ENCODE assay signal across 8 mouse cellular contexts in the genomic region with DNA sequence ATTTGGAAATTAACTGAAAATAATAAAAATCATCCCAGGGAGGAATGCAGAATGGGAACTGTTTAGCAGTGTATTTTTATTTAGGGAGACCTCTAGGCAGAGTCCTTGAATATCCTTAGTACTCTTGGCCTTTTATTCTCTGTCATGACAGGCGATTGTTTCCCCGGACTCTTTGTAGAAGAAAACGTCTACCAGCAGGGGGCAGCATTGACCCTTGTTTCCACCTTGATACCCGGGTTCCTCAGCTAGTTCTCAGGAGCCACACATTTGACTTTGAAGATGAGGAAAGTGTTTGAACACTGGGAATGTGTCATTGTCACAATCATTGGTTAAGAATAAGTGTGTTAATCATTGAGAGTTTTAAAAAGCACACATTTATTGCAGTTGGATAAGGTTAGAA.
A peak's percentile ranks its signal among the peaks of the same experiment; 100 is the strongest.
DNase-seq lines count a peak whose midpoint lies in the region; ATAC-seq and TF ChIP-seq lines count a peak whose summit lies in the region.

No protein-coding gene starts in this region.

- H3K9ac ChIP-seq in kidney, postnatal 0 days (ENCODE audit: low read depth, low read length), result no peak overlapping the region
- H3K9ac ChIP-seq in liver, embryonic 13.5 days, result no peak overlapping the region

- H3K36me3 ChIP-seq in C2C12 (ENCODE audit: control insufficient read depth, insufficient read depth), result no peaks in the 10 kb centered on the region
- no peaks in the 10 kb centered on the region for H3K36me3 ChIP-seq in kidney, postnatal 0 days (ENCODE audit: insufficient read depth, low read length)
- no peaks in the 10 kb centered on the region for H3K36me3 ChIP-seq in liver, embryonic 13.5 days

- no peaks in the 10 kb centered on the region for H3K79me3 ChIP-seq in C2C12 (ENCODE audit: low read depth)

- no peaks in the 10 kb centered on the region for H3K9me3 ChIP-seq in kidney, postnatal 0 days (replicated peaks; ENCODE audit: low read length)
- H3K9me3 ChIP-seq in liver, embryonic 13.5 days (replicated peaks), result no peaks in the 10 kb centered on the region

- peak; percentile 91 for DNase-seq in adrenal gland, postnatal 10 days
- DNase-seq in embryo, embryonic 9.5 days (ENCODE audit: extremely low spot score), result peak; percentile 78
- DNase-seq in heart, adult 9 months (ENCODE audit: low spot score in 2 of 2), result peak; percentile 18 to 44
- DNase-seq in kidney, postnatal 0 days (ENCODE audit: low spot score), result peak; percentile 90
- DNase-seq in liver, embryonic 13.5 days, result peak; percentile 27
- DNase-seq in ovary, postnatal 14 days (ENCODE audit: low spot score), result peak; percentile 77
- DNase-seq in thymus, postnatal 14 days, result peak; percentile 74

- H3K4me1 ChIP-seq in kidney, postnatal 0 days (replicated peaks; ENCODE audit: insufficient read depth, low read length), result no peaks in the 10 kb centered on the region
- no peaks in the 10 kb centered on the region for H3K4me1 ChIP-seq in liver, embryonic 13.5 days (replicated peaks)

- H3K27ac ChIP-seq in kidney, postnatal 0 days, result no peak overlapping the region
- H3K27ac ChIP-seq in liver, embryonic 13.5 days, result no peak overlapping the region

- 3% methylated on average over 4 of the region's 4 CpGs for WGBS in kidney, postnatal 0 days
- 18% methylated on average over 4 of the region's 4 CpGs for WGBS in liver, embryonic 13.5 days (ENCODE audit: insufficient replicate concordance)

- H3K4me2 ChIP-seq in kidney, postnatal 0 days (ENCODE audit: low read length), result no peak overlapping the region
- H3K4me2 ChIP-seq in liver, embryonic 13.5 days, result no peak overlapping the region

- H3K79me2 ChIP-seq in C2C12 (ENCODE audit: control insufficient read depth, insufficient read depth), result no peaks in the 10 kb centered on the region

- no peak overlapping the region for H3K4me3 ChIP-seq in C2C12 (ENCODE audit: insufficient read depth, poor library complexity, severe bottlenecking)
- no peak overlapping the region for H3K4me3 ChIP-seq in kidney, postnatal 0 days (replicated peaks; ENCODE audit: low read depth, low read length)
- no peak overlapping the region for H3K4me3 ChIP-seq in liver, embryonic 13.5 days (replicated peaks)

- no peak overlapping the region for H3ac ChIP-seq in C2C12 (ENCODE audit: control insufficient read depth, insufficient read length, low read depth)

- ATAC-seq in kidney, postnatal 0 days (replicated peaks; ENCODE audit: low FRiP score, low read depth), result no peak; the same call in 1 of the 2 replicates
- ATAC-seq in liver, embryonic 13.5 days (ENCODE audit: low read depth), result no peak

- peak; percentile 6 for TF ChIP-seq CTCF in C2C12 (IDR thresholded peaks at IDR 0.05; ENCODE audit: control insufficient read depth, insufficient read depth, insufficient read length)
- peak; percentile 90 for TF ChIP-seq CTCF in kidney, postnatal 0 days (IDR thresholded peaks at IDR 0.05; ENCODE audit: low read depth)

- no peaks in the 10 kb centered on the region for H3K27me3 ChIP-seq in C2C12 (ENCODE audit: control insufficient read depth, insufficient read depth, insufficient read length)
- no peaks in the 10 kb centered on the region for H3K27me3 ChIP-seq in kidney, postnatal 0 days (ENCODE audit: insufficient read depth, low read length)
- H3K27me3 ChIP-seq in liver, embryonic 13.5 days, result no peaks in the 10 kb centered on the region

TF ChIP-seq in C2C12, 6 proteins besides CTCF, POLR2A, EP300 and RAD21:
- no peak for TF ChIP-seq FOSL1 (IDR thresholded peaks at IDR 0.05; ENCODE audit: insufficient read depth, low read length, poor library complexity, severe bottlenecking)
- no peak for TF ChIP-seq MAX (IDR thresholded peaks at IDR 0.05)
- no peak for TF ChIP-seq USF1 (IDR thresholded peaks at IDR 0.05; ENCODE audit: low read depth)
- no peak for TF ChIP-seq MYOD1 (IDR thresholded peaks at IDR 0.05; ENCODE audit: control insufficient read depth, insufficient read length, low read depth)
- no peak for TF ChIP-seq MYOG (IDR thresholded peaks at IDR 0.05; ENCODE audit: control insufficient read depth, extremely low read depth, insufficient read length)
- TF ChIP-seq CEBPB (IDR thresholded peaks at IDR 0.05; ENCODE audit: low read depth), result no peak

Comparison
In these comparisons a context has a peak if more than half of its experiments do, and no peak if none do; other contexts are left out.
1. DNase-seq: peak in every context shown above with its lines; median percentile 91 in adrenal gland, postnatal 10 days; 90 in kidney, postnatal 0 days; 78 in embryo, embryonic 9.5 days; 77 in ovary, postnatal 14 days; 74 in thymus, postnatal 14 days; 31 in heart, adult 9 months; 27 in liver, embryonic 13.5 days.